Mouse (Mus musculus): Measurements from ENCODE around the gene Bok.

- TF ChIP-seq CTCF (IDR thresholded peaks at IDR 0.05; ENCODE audit: low read depth) = no peak
- peak; percentile 64; the same call in 1 of the 2 replicates for TF ChIP-seq EP300 (IDR thresholded peaks at IDR 0.05; ENCODE audit: low read depth)
Measured at GRCm38 (mm10) chr1:93679889-93680568, 5.4 kb upstream of the Bok start.

Data from heart, postnatal 0 days (tissue).